Mouse (Mus musculus) kidney, adult 9 months (tissue): ENCODE results near the gene Gprin1.

Experiments
- DNase-seq: peaks from one replicate; pipeline ENCODE4 v3.0.0; 2022

Gprin1 gene

GRCm38 (mm10) chr13:54759496-54759895 lies 9.8 kb upstream of the Gprin1 start:
- DNase-seq: no peak

GRCm38 (mm10) chr13:54758756-54759470 lies 9.2 kb upstream of the Gprin1 start:
- no peak for DNase-seq

GRCm38 (mm10) chr13:54758045-54758755 lies 8.5 kb upstream of the Gprin1 start:
- peak; percentile 74 for DNase-seq

- no peak for DNase-seq
Measured at GRCm38 (mm10) chr13:54757093-54757830, 7.6 kb upstream of the Gprin1 start.

GRCm38 (mm10) chr13:54756156-54756712 lies 6.6 kb upstream of the Gprin1 start:
- no peak for DNase-seq

- DNase-seq: no peak
Measured at GRCm38 (mm10) chr13:54755201-54755830, 5.6 kb upstream of the Gprin1 start.

GRCm38 (mm10) chr13:54754169-54755080 lies 4.8 kb upstream of the Gprin1 start:
- DNase-seq: no peak

- DNase-seq: no peak
Measured at GRCm38 (mm10) chr13:54753733-54754132, 4.1 kb upstream of the Gprin1 start.

- no peak for DNase-seq
Measured at GRCm38 (mm10) chr13:54752656-54753055, 3.0 kb upstream of the Gprin1 start.

- DNase-seq: no peak
Measured at GRCm38 (mm10) chr13:54750699-54751098, 1.0 kb upstream of the Gprin1 start.

GRCm38 (mm10) chr13:54749061-54749863 lies 412 bp downstream of the Gprin1 start:
- DNase-seq: no peak

- DNase-seq: no peak
Measured at GRCm38 (mm10) chr13:54748721-54749060, 983 bp downstream of the Gprin1 start.

- DNase-seq: no peak
Measured at GRCm38 (mm10) chr13:54748190-54748589, 1.5 kb downstream of the Gprin1 start.

GRCm38 (mm10) chr13:54746896-54747295 lies 2.8 kb downstream of the Gprin1 start:
- no peak for DNase-seq

- no peak for DNase-seq
Measured at GRCm38 (mm10) chr13:54746110-54746509, 3.6 kb downstream of the Gprin1 start.

GRCm38 (mm10) chr13:54738213-54738601 lies 11.5 kb downstream of the Gprin1 start:
- no peak for DNase-seq

GRCm38 (mm10) chr13:54737488-54738212 lies 12.0 kb downstream of the Gprin1 start:
- DNase-seq: no peak

GRCm38 (mm10) chr13:54736931-54737330 lies 12.7 kb downstream of the Gprin1 start:
- DNase-seq: no peak

GRCm38 (mm10) chr13:54726131-54726530 lies 23.5 kb downstream of the Gprin1 start:
- DNase-seq: no peak

GRCm38 (mm10) chr13:54723143-54723542 lies 26.5 kb downstream of the Gprin1 start:
- DNase-seq: no peak
